Mouse (Mus musculus): ENCODE results near the gene Mapk1ip1l. TPM values are rescaled to one million over a fixed set of nuclear protein-coding genes. Genes with fewer than 3 reads are reported as not detected.
A peak's percentile ranks its signal among the peaks of the same experiment; 100 is the strongest.
"Not testable (repeated sequence)": the region's sequence is repeated elsewhere in the genome, so short reads cannot be mapped to it uniquely, and the experiment has no call there.

The Mapk1ip1l gene
- total RNA-seq, 2 experiments from 2014 or later: 21.6 to 22.5 TPM

GRCm38 (mm10) chr14:47302885-47303680 is 5.0 kb downstream of the Mapk1ip1l start:
- no peak for DNase-seq
- intact Hi-C loops (cut with DNase I): no loop called here

- DNase-seq: no peak
- intact Hi-C loops (cut with DNase I): no loop called here
Measured at GRCm38 (mm10) chr14:47304814-47305405, 6.8 kb downstream of the Mapk1ip1l start.

GRCm38 (mm10) chr14:47305933-47306332 is 7.9 kb downstream of the Mapk1ip1l start:
- intact Hi-C loops (cut with DNase I): no loop called here
- no peak for DNase-seq

- intact Hi-C loops (cut with DNase I): no loop called here
- DNase-seq: no peak
Measured at GRCm38 (mm10) chr14:47307669-47308068, 9.6 kb downstream of the Mapk1ip1l start.

- intact Hi-C loops (cut with DNase I): loop anchor here (1.0 kb wide), 1 partner anchor 18 kb away; no protein-coding TSS in a partner anchor
- DNase-seq: no peak
Measured at GRCm38 (mm10) chr14:47309061-47309460, 11.0 kb downstream of the Mapk1ip1l start.

- intact Hi-C loops (cut with DNase I): no loop called here
- no peak for DNase-seq
Measured at GRCm38 (mm10) chr14:47310342-47311181, 12.5 kb downstream of the Mapk1ip1l start.

GRCm38 (mm10) chr14:47319362-47319761 is 21.3 kb downstream of the Mapk1ip1l start:
- intact Hi-C loops (cut with DNase I): no loop called here
- no peak for DNase-seq

- DNase-seq; intact Hi-C loops (cut with DNase I): not testable (repeated sequence)
Measured at GRCm38 (mm10) chr14:47321581-47321980, 23.5 kb downstream of the Mapk1ip1l start.

- intact Hi-C loops (cut with DNase I): no loop called here
- DNase-seq: no peak
Measured at GRCm38 (mm10) chr14:47325965-47326761, 28.1 kb downstream of the Mapk1ip1l start.

- intact Hi-C loops (cut with DNase I): loop anchor here (1.0 kb wide), 1 partner anchor 18 kb away; no protein-coding TSS in a partner anchor
Measured at GRCm38 (mm10) chr14:47327347-47327746, 29.3 kb downstream of the Mapk1ip1l start.

GRCm38 (mm10) chr14:47331920-47332319 is 33.9 kb downstream of the Mapk1ip1l start:
- no peak for DNase-seq
- intact Hi-C loops (cut with DNase I): loop anchor here (10.0 kb wide), 1 partner anchor 203 kb away; no protein-coding TSS in a partner anchor

More at GRCm38 (mm10) chr14:47327347-47327746, 29.3 kb downstream of the Mapk1ip1l start:
- no peak for DNase-seq

GRCm38 (mm10) chr14:47334819-47335218 is 36.8 kb downstream of the Mapk1ip1l start:
- intact Hi-C loops (cut with DNase I): loop anchor here (2.0 to 10.0 kb wide), 2 partner anchors 62 to 200 kb away; no protein-coding TSS in a partner anchor
- peak; percentile 25 to 42 for DNase-seq

- DNase-seq: no peak
- intact Hi-C loops (cut with DNase I): loop anchor here (2.0 to 10.0 kb wide), 2 partner anchors 62 to 200 kb away; no protein-coding TSS in a partner anchor
Measured at GRCm38 (mm10) chr14:47335300-47335699, 37.2 kb downstream of the Mapk1ip1l start.

- intact Hi-C loops (cut with DNase I): no loop called here
- DNase-seq: no peak
Measured at GRCm38 (mm10) chr14:47340231-47340925, 42.3 kb downstream of the Mapk1ip1l start.

GRCm38 (mm10) chr14:47341811-47342291 is 43.8 kb downstream of the Mapk1ip1l start:
- intact Hi-C loops (cut with DNase I): no loop called here

GRCm38 (mm10) chr14:47346715-47347114 is 48.6 kb downstream of the Mapk1ip1l start:
- no peak for DNase-seq
- intact Hi-C loops (cut with DNase I): no loop called here

More at GRCm38 (mm10) chr14:47341811-47342291, 43.8 kb downstream of the Mapk1ip1l start:
- DNase-seq: no peak

GRCm38 (mm10) chr14:47350974-47351373 is 52.9 kb downstream of the Mapk1ip1l start:
- intact Hi-C loops (cut with DNase I): no loop called here
- DNase-seq: no peak

GRCm38 (mm10) chr14:47352272-47352671 is 54.2 kb downstream of the Mapk1ip1l start:
- intact Hi-C loops (cut with DNase I): no loop called here
- DNase-seq: no peak

GRCm38 (mm10) chr14:47353240-47353639 is 55.2 kb downstream of the Mapk1ip1l start:
- intact Hi-C loops (cut with DNase I): no loop called here
- no peak for DNase-seq
